Mouse (Mus musculus): ENCODE results near the gene Utrn. TPM values are rescaled to one million over a fixed set of nuclear protein-coding genes. Genes with fewer than 3 reads are reported as not detected.
"Not testable (repeated sequence)": the region's sequence is repeated elsewhere in the genome, so short reads cannot be mapped to it uniquely, and the experiment has no call there.

The Utrn gene
- total RNA-seq, 4 experiments from 2014 or later, result 39.9 to 46.6 (median 44.0) TPM

DNA sequence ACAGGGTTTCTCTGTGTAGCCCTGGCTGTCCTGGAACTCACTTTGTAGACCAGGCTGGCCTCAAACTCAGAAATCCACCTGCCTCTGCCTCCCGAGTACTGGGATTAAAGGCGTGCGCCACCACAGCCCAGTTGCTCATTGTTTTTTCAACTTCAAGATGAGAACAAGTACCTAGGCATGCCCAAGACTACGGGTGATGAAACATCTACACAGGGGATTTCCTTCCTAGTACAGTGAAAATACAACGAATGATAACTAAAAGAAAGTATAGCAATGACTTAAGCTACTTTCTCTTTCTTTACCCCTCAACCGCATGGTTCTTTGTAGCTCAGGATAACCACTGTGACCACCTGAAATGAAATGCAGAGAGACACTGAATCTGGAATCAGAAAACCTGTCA is 262.0 kb downstream of the Utrn start:
- not testable (repeated sequence) for DNase-seq (ENCODE audit: low spot score in 2 of 2)

- DNase-seq (ENCODE audit: low spot score in 2 of 2), result no peak
Measured at GRCm38 (mm10) chr10:12595379-12595778, 273.8 kb downstream of the Utrn start.

- DNase-seq (ENCODE audit: low spot score in 2 of 2), result no peak
Measured at GRCm38 (mm10) chr10:12594958-12595357, 274.2 kb downstream of the Utrn start.

DNA sequence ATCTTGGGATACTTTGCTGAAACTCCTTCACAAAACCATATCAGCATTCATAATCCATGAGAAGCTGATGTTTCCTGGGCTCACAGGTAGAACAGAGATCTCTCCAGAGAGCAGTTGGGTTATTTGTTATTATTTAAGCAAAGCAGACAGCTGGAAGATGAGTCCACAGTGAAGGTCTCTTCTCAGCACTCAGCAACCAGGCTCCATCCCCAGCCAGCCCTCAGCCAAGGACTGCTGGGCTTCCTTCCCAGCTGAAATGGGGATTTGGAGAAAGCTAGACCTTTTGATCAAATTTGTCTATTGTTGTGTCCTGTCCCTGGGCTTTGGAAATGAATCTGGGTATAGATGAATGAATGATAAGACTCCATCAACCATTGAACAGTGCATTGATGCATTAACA is 276.1 kb downstream of the Utrn start:
- DNase-seq (ENCODE audit: low spot score in 2 of 2), result no peak

DNA sequence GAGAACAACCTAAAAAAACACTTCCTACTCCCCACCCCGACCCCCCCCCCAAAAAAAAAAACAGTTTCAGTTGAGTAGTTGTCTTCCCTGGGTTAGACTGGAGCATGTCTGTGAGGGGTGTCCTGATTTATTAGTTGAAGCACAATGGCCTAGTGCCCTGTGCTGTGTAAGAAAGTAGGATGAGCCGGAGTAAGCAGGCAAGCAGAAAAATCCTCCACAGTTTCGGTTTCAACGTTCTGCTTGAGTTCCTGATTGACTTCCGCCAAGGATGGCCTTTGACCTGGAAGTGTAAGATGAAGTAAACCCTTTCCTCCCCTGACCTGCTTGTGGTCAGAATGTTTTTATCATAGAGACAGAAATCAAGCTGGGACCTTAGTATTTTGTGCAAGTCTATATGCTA is 277.2 kb downstream of the Utrn start:
- DNase-seq (ENCODE audit: low spot score in 2 of 2), result no peak

DNA sequence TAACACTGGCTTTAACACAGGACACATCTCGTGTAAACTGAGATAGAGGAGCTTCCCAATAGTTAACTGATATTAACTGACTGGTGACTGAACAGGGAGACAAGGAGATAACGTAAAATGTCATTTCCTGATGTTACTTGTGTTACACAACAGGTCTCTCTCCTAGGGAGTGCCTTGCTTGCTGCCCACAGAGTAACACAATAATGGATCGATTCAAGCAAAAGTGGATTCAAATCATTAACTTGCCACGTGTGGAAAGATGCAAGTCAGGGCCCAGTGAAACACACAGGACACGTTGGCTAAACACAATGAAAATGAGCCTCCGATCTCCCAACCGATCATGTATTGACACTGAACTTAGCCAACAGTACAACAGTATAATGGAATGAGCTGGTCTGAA is 281.1 kb downstream of the Utrn start:
- no peak for DNase-seq (ENCODE audit: low spot score in 2 of 2)

GRCm38 (mm10) chr10:12587318-12587717 is 281.8 kb downstream of the Utrn start:
- DNase-seq (ENCODE audit: low spot score in 2 of 2), result no peak

DNA sequence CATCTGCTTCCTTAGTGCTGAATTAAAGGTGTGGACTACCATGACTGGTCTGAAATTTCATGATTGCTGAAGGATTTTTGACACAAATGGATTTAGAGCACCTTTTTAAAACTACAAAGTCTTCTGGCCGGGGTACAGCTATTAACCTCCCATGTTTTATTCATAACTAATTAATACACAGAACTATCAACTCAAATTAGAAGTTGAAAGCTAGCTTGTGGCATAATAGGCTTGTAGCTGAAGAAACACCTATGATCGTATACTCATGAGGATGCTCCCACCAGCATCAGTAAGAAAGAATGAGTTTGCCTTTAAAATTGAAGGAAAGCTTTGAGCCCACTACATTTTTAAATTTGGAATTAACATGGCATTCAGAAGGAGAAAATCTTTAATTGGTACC is 282.3 kb downstream of the Utrn start:
- DNase-seq (ENCODE audit: low spot score in 2 of 2), result no peak

- DNase-seq (ENCODE audit: low spot score in 2 of 2), result no peak
Measured at GRCm38 (mm10) chr10:12586200-12586599, 283.0 kb downstream of the Utrn start.

DNA sequence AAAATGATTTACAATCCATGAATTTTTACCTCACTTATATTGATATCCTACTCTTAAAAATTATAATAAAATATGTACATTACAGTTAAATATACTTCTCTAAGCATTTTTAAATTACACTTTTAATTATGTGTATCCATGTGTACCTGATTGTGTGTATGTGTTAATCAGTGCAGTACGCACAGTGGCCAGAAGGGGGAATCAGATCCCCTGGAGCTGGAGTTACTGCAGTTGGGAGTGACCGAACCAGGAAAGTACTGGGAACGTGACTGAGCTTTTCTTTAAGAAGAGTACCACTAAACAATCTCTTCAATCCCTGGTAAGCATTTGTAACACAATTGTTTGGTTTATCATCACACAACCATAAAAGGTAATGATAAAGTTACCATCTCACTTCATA is 285.7 kb downstream of the Utrn start:
- DNase-seq (ENCODE audit: low spot score in 2 of 2), result no peak

- DNase-seq (ENCODE audit: low spot score in 2 of 2), result no peak
Measured at GRCm38 (mm10) chr10:12579048-12579447, 290.1 kb downstream of the Utrn start.

DNA sequence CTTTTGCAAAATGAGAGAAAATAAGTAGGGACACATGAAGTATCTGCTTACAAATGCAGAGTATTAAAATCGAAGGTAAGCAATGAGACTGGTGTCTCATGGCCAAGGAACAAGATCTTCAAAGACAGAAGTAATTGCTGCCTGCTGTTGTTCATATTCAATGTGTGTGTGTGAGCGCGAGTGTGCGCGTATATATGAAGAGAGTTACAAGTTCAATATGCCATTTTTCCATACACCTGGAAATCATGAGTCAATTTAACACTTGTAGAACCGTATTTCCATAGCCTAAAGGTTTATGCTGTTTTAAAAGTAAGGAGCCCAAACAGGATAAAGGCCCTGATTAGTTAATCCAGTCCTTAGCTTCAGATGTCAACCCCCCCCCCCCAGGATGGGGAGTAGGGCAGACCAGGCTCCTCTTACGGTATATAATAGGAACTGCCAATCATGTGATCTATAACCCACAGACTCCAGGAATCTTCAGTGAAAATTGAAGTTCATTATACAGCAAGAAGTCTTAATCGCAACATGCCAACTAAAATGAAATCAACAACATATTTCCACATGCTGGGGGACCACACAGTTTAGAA is 293.2 kb downstream of the Utrn start:
- no peak for DNase-seq (ENCODE audit: low spot score in 2 of 2)

DNA sequence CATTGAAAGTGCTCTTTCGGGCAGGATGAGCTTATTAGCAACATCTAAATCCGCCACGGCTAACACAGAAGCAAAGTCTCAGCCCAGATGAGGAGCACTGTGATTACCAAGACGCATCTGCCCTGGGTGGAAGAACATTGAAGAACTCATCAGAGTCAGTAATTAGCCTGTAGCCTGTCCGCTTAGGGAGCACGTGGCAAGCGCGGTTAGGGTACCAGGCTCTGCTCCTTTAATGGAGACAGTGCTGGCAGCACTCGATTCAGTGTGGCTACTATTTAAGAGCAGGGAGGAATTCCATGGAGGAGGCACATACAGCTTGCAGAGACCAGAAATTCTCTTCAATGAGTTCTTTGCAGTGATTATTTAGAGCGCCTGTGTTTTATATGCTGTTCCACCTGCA is 294.4 kb downstream of the Utrn start:
- no peak for DNase-seq (ENCODE audit: low spot score in 2 of 2)

DNA sequence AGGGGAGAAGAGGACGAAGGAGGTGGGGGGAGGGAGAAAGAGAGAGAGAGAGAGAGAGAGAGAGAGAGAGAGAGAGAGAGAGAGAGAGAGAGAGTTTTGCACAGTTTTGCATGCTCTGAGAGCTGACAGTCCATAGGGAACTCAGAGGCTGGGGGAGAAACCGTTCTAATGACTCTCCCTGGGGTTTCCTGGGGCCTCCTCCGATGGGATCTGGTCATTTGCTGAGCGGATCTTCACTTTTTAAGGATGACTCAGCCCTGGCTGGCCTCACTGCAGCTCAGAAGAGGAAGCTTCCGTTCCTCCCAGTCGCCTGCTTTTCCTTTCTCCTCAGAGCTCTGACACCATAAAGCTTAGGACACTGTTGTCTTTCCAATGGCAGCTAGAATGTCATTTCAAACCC is 295.6 kb downstream of the Utrn start:
- DNase-seq (ENCODE audit: low spot score in 2 of 2), result no peak

DNA sequence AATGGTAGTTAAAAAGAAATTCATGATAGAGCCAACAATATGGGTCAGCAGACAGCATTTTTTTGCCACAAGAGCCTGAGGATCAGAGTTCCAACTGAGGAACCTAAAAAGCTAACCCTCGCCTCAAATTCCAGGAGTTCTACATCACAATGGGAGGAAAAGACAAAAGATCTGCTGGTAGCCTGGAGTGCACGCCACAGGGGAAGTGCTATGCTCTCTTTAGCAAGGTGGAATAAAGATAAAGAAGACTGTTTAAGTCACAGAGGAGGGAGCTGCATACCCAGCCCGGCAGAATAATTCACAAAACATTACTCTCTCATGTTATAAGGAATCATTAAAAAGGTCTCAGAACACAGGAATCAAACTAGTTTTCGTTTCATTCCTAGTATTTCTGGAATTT is 296.4 kb downstream of the Utrn start:
- DNase-seq (ENCODE audit: low spot score in 2 of 2), result no peak

- DNase-seq (ENCODE audit: low spot score in 2 of 2), result no peak
Measured at GRCm38 (mm10) chr10:12564425-12564824, 304.7 kb downstream of the Utrn start.

GRCm38 (mm10) chr10:12558810-12559209 is 310.4 kb downstream of the Utrn start:
- no peak for DNase-seq (ENCODE audit: low spot score in 2 of 2)

DNA sequence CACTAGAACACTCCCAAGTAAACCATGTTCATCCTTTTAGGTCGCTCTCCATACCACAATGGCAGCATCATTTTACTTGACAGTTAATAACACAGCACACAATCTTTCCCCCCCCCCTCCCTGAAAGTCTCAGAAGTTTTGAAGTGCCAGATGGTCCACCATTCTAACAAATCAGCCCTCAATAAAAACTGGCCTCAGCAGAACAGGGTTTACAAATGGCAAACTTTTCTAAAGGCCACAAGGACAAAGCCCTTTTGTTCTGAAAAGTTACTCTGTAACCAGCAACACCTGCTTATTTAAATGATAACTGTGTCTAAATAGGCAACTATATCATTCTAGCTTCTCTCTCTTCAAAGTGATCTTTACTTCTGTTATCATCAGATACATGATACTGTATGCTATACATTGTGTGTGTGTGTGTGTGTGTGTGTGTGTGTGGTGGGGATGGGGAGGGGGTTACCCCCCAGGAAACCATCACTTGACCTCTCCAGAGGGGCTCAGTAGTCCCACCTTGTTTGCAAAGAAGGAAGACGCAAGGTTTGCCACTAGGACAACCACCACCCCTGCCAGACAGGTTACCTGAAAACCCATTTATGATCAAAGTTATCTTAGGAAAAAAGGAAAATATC is 315.0 kb downstream of the Utrn start:
- DNase-seq (ENCODE audit: low spot score in 2 of 2), result no peak

GRCm38 (mm10) chr10:12552890-12553278 is 316.3 kb downstream of the Utrn start:
- no peak for DNase-seq (ENCODE audit: low spot score in 2 of 2)

DNA sequence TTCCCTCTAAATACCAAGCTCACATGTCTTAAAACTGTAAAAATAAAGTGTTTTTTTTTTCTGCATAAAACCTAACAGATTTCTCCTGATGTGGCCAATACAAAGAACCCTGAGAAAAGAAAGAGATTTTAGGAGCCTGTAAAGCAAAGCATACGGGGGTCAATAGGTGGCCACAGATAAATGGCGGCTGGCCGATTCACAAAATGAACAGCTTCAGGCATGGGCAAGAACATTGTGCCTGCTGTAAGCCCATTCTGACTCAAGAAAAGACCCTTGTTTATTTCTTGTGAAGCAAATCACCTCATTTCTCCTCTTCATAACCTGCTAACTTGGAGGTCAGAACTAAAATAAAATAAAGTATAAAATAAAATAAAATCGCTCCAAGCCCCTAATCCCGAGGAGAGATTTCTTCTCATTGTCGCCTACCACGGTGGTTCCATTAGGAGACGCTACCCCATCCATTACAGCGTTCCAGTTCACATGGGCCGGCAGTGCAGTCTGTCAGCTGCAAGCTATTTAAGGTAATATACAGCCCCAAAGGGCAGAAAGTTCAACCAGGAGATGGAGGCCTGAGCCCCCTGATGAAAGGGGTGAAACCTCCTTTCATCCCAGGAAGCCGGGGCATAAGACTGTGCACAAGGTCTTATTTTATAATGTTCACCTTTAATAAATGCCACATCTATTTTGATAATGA is 316.8 kb downstream of the Utrn start:
- DNase-seq (ENCODE audit: low spot score in 2 of 2), result no peak

GRCm38 (mm10) chr10:12551735-12552134 is 317.4 kb downstream of the Utrn start:
- no peak for DNase-seq (ENCODE audit: low spot score in 2 of 2)

DNA sequence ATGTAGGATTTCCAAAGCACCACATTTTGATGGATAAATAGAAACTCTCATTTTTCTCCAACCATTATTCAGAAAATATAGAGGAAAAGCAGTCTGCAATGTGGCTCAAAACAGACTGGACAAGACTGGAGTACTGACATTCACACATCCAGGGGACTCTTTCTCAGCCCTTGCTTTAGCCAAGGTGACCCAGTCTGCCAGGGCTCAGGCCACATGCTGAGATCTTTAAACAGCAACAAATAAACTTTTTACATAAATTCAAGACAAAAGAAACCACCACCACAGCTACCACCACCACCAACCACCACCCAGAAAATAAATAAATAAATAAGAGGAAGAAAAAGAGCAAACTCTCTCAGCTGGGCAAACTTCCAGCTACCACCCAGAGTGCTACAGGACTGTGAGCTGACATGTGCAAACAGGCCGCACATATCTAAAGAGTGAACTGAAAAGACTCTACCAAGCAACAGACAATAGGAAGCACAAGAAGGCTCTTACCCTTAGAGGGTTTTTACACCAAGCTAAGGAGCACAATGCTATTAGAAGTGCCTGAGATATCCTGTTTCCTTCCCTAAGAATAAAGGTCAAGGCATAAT is 319.1 kb downstream of the Utrn start:
- no peak for DNase-seq (ENCODE audit: low spot score in 2 of 2)

DNA sequence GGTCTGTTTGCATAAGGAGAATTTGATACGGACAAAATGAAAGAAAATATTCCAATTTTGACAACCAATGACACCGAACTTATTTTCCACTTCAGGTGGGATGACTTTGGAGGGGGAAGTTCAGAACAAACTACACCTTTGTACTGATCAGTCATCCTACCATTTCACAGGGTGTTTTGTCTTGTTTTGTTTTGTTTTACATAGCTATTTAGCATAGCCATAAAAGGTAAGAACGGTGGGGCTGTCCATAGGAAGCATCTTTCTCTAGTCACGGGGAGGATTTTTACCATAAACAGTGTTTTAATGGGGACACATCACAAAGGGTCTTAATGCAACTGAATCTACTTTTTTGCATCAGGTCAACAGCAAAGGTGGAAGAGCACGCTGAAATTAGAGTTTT is 319.9 kb downstream of the Utrn start:
- DNase-seq (ENCODE audit: low spot score in 2 of 2), result no peak
